Mouse (Mus musculus): ENCODE measurements around the gene Olfr829.

The Olfr829 gene

DNA sequence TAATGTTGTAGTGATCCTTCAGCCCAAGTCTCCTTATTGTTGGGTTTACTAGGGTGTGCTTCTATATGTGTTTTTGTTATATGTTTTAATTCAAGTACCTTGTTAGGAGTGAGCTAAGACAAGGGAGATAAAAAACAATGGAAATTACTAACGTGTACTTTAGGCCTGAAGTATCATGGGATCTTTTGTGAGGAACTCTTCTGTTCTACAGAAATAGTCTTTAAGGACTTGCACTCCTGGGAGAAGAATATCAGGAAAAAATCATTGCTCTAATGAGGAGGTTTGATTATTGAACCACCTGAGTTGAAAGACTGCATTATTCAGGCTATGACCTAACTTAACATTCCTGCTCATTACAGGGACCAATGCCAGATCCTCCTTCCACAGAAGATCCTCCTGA, at the start of gene Olfr829:
TSS of gene Olfr829 (plus strand) at position 301 of the 400 bp plus-strand sequence.
- no peak for DNase-seq (ENCODE audit: low read depth, low spot score)

DNA sequence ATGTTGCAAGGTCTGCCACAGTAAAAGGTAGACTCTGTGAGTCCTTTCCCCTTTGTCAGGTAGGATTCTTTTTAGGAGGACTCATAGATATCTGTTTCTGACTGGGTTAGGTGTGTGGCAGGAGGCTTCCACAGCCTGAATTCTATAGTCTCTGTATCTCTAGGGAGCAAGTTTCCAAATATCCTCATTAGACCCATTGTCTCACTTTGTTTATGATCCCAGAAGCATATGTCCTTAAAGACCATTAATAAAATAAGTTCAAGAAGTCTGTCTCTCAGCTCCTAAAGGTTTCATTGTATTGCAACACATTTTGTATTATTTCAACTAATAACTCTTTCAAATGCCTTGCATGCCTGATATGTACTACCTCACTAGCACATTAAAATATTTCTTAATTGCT, 35.3 kb upstream of the Olfr829 start, which contains the start of gene Olfr828:
TSS of gene Olfr828 (minus strand) at position 101 of the 400 bp plus-strand sequence.
- DNase-seq (ENCODE audit: low read depth, low spot score) = no peak

DNA sequence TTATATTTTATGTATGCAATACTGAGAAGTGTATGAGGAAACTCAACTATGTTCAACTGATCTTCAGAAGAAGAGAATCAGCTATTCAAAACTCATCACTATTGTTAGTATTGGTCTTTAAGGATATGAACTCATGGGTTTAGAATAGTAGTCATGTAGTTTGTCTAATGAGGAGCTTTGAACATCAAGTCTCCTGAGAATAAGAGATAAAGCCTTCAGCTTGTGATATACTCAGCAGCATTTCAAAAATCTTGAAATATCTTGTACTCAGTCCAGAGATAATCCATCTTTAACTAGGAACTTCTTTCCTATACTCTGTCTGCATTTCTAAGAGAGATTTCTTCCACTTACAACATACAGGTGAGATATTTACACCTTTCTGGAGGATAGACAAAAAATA, 19.7 kb downstream of the Olfr829 start, which contains the start of gene Olfr830:
TSS of gene Olfr830 (plus strand) at position 301 of the 400 bp plus-strand sequence.
- no peak for DNase-seq (ENCODE audit: low read depth, low spot score)

DNA sequence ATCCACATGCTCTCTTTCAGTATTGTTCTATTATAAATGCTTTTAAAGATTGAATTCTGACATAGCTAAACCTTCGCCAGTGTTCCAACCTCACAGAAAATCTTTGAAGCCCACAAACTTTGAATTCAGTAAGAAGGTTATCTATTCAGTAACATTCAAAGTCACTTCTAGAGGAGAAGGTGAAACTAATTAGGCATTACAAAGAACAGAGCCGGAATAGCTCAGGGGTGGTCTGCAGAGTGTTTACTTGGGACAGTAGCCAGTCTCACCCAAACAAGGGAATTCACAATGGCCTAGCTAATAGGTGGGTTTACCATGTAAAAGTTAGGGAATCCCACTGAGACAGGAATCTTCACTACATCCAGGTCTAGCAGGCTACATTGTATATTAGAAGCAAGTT, 53.0 kb downstream of the Olfr829 start:
- peak; percentile 90 for DNase-seq (ENCODE audit: low read depth, low spot score)

All from R1 (cell line).